Mouse (Mus musculus) neural tube, embryonic 11.5 days (tissue): ENCODE data around the gene 1110008L16Rik. TPM values are rescaled to one million over a fixed set of nuclear protein-coding genes. Genes with fewer than 3 reads are reported as not detected.

ENCODE experiments used
- ATAC-seq: fragments of 200-750 bp; cut with Nextera tagmentation; 2 replicates; pipeline ENCODE4 v1.8.0; 2017; ENCODE audit warnings: moderate number of reproducible peaks, mild to moderate bottlenecking, moderate TSS enrichment, moderate library complexity; ENCODE audit not compliant: insufficient read depth, low FRiP score, low TSS enrichment
- DNase-seq: peaks from one replicate; pipeline ENCODE4 v3.0.0-alpha.2; 2015; ENCODE audit warnings: low spot score
- H3K27ac ChIP-seq: fragments of 300-500 bp; sonication (generic); 2 replicates; pipeline ENCODE4 v1.5.1; 2014; ENCODE audit warnings: low read depth, mild to moderate bottlenecking, low read length
- H3K27me3 ChIP-seq: fragments of 300-500 bp; sonication (generic); 2 replicates; pipeline ENCODE4 v1.6.1; 2014; ENCODE audit warnings: mild to moderate bottlenecking, low read length, mixed read lengths; ENCODE audit not compliant: control insufficient read depth, insufficient read depth
- H3K36me3 ChIP-seq: fragments of 300-500 bp; sonication (generic); 2 replicates; pipeline ENCODE4 v1.6.1; 2014; ENCODE audit warnings: mild to moderate bottlenecking, low read length, moderate library complexity, mixed read lengths; ENCODE audit not compliant: control insufficient read depth, insufficient read depth
- H3K4me1 ChIP-seq: fragments of 300-500 bp; sonication (generic); 2 replicates; pipeline ENCODE4 v1.6.1; 2014; ENCODE audit warnings: low read length, mixed read lengths; ENCODE audit not compliant: control insufficient read depth, insufficient read depth
- H3K4me2 ChIP-seq: fragments of 300-500 bp; sonication (generic); 2 replicates; pipeline ENCODE4 v1.6.1; 2014; ENCODE audit warnings: low read depth, mild to moderate bottlenecking, moderate library complexity
- H3K4me3 ChIP-seq: fragments of 300-500 bp; sonication (generic); 2 replicates; pipeline ENCODE4 v1.5.1; 2014; ENCODE audit warnings: low read depth, low read length
- H3K9ac ChIP-seq: fragments of 300-500 bp; sonication (generic); 2 replicates; pipeline ENCODE4 v1.6.1; 2014; ENCODE audit warnings: mild to moderate bottlenecking, low read length
- H3K9me3 ChIP-seq: fragments of 300-500 bp; sonication (generic); 2 replicates; pipeline ENCODE4 v1.6.1; 2016; ENCODE audit warnings: low read length; ENCODE audit not compliant: control insufficient read depth
- WGBS: fragments of 180-500 bp; shearing (Covaris S2); extraction: QIAGEN DNeasy Blood & Tissue Kit; methylation state at CpG from one replicate; pipeline ENCODE4 v1.1.7; 2014; 5-methylcytosine and 5-hydroxymethylcytosine counted together
- polyA plus RNA-seq: library from polyadenylated mRNA; unstranded; fragments of >200 nt; fragmentation: Nextera tagmentation; extraction: Ambion mirVana; gene quantifications from 2 replicates; pipeline ENCODE4 v1.2.1, GENCODE M21; 2014

1110008L16Rik gene
- polyA plus RNA-seq, 1 experiment from 2014 or later = 17.3 TPM

GRCm38 (mm10) chr12:55384023-55384749 lies 84.8 kb downstream of the 1110008L16Rik start, which contains the start of gene Psma6:
Psma6 (plus strand) TSS chr12:55384222.
- H3K9me3 ChIP-seq = no peaks in the 10 kb centered on the region
- WGBS = 70% methylated on average over 10 of the region's 10 CpGs
- ATAC-seq = no peak

GRCm38 (mm10) chr12:55384826-55385225 lies 85.4 kb downstream of the 1110008L16Rik start:
- WGBS = 93% methylated on average over 3 of the region's 3 CpGs
- H3K27me3 ChIP-seq = no peaks in the 10 kb centered on the region
- H3K27ac ChIP-seq = no peak overlapping the region
- no peaks in the 10 kb centered on the region for H3K4me1 ChIP-seq
- no peak for DNase-seq
- ATAC-seq = no peak
- no peak overlapping the region for H3K4me2 ChIP-seq
- H3K9me3 ChIP-seq = no peaks in the 10 kb centered on the region
- no peak overlapping the region for H3K9ac ChIP-seq
- H3K36me3 ChIP-seq = no peaks in the 10 kb centered on the region
- no peak overlapping the region for H3K4me3 ChIP-seq

More at GRCm38 (mm10) chr12:55384023-55384749, 84.8 kb downstream of the 1110008L16Rik start, which contains the start of gene Psma6:
- Histone ChIP-seq H3K4me1 (no peaks in the 10 kb centered on the region), H3K4me3 (no peak within 1 kb of the TSS), H3K27me3 (no peaks in the 10 kb centered on the region), H3K9ac (no peak within 1 kb of the TSS), H3K4me2 (no peak within 1 kb of the TSS), H3K27ac (no peak within 1 kb of the TSS), H3K36me3 (no peaks in the 10 kb centered on the region)
- no peak for DNase-seq

- no peak overlapping the region for H3K4me2 ChIP-seq
- WGBS = 42% methylated on average over 6 of the region's 6 CpGs
- no peaks in the 10 kb centered on the region for H3K36me3 ChIP-seq
- H3K27ac ChIP-seq = no peak overlapping the region
- ATAC-seq (no peak), DNase-seq (no peak)
- H3K9ac ChIP-seq = no peak overlapping the region
- no peak overlapping the region for H3K4me3 ChIP-seq
- no peaks in the 10 kb centered on the region for H3K27me3 ChIP-seq
- no peaks in the 10 kb centered on the region for H3K4me1 ChIP-seq
- H3K9me3 ChIP-seq = no peaks in the 10 kb centered on the region
Measured at GRCm38 (mm10) chr12:55385931-55386330, 86.6 kb downstream of the 1110008L16Rik start.

- no peak for ATAC-seq
- no peak overlapping the region for H3K27ac ChIP-seq
Measured at GRCm38 (mm10) chr12:55386456-55386855, 87.1 kb downstream of the 1110008L16Rik start.

GRCm38 (mm10) chr12:55387083-55387787 lies 87.9 kb downstream of the 1110008L16Rik start:
- no peak for DNase-seq
- no peak overlapping the region for H3K4me2 ChIP-seq
- no peak overlapping the region for H3K27ac ChIP-seq
- no peaks in the 10 kb centered on the region for H3K9me3 ChIP-seq
- no peak for ATAC-seq
- WGBS = 90% methylated on average over 7 of the region's 7 CpGs
- no peak overlapping the region for H3K4me3 ChIP-seq
- H3K4me1 ChIP-seq = no peaks in the 10 kb centered on the region
- no peak overlapping the region for H3K9ac ChIP-seq
- no peaks in the 10 kb centered on the region for H3K36me3 ChIP-seq
- no peaks in the 10 kb centered on the region for H3K27me3 ChIP-seq

More at GRCm38 (mm10) chr12:55386456-55386855, 87.1 kb downstream of the 1110008L16Rik start:
- Histone ChIP-seq H3K9me3 (no peaks in the 10 kb centered on the region), H3K9ac (no peak overlapping the region), H3K4me1 (no peaks in the 10 kb centered on the region), H3K4me3 (no peak overlapping the region), H3K36me3 (no peaks in the 10 kb centered on the region), H3K27me3 (no peaks in the 10 kb centered on the region), H3K4me2 (no peak overlapping the region)
- no peak for DNase-seq
- 77% methylated on average over 9 of the region's 9 CpGs for whole genome bisulfite sequencing

- WGBS = 59% methylated on average over 11 of the region's 11 CpGs
- ATAC-seq (no peak), DNase-seq (no peak)
- Histone ChIP-seq H3K4me2 (no peak overlapping the region), H3K4me1 (no peaks in the 10 kb centered on the region), H3K9ac (no peak overlapping the region), H3K27me3 (no peaks in the 10 kb centered on the region), H3K4me3 (no peak overlapping the region), H3K9me3 (no peaks in the 10 kb centered on the region), H3K36me3 (no peaks in the 10 kb centered on the region), H3K27ac (no peak overlapping the region)
Measured at GRCm38 (mm10) chr12:55387788-55388465, 88.5 kb downstream of the 1110008L16Rik start.

GRCm38 (mm10) chr12:55388478-55388877 lies 89.1 kb downstream of the 1110008L16Rik start:
- H3K27ac ChIP-seq = no peak overlapping the region
- H3K27me3 ChIP-seq = no peaks in the 10 kb centered on the region
- no peak overlapping the region for H3K9ac ChIP-seq
- DNase-seq (no peak), ATAC-seq (no peak)
- H3K9me3 ChIP-seq = no peaks in the 10 kb centered on the region
- no peaks in the 10 kb centered on the region for H3K4me1 ChIP-seq
- H3K4me3 ChIP-seq = no peak overlapping the region
- WGBS = 68% methylated on average over 6 of the region's 6 CpGs
- H3K4me2 ChIP-seq = no peak overlapping the region
- H3K36me3 ChIP-seq = no peaks in the 10 kb centered on the region

- Histone ChIP-seq H3K4me1 (no peaks in the 10 kb centered on the region), H3K4me2 (no peak overlapping the region), H3K9me3 (no peaks in the 10 kb centered on the region), H3K27ac (no peak overlapping the region), H3K27me3 (no peaks in the 10 kb centered on the region), H3K9ac (no peak overlapping the region), H3K36me3 (no peaks in the 10 kb centered on the region), H3K4me3 (no peak overlapping the region)
- WGBS = 80% methylated on average over 17 of the region's 17 CpGs
- ATAC-seq (no peak), DNase-seq (no peak)
Measured at GRCm38 (mm10) chr12:55389132-55390081, 90.0 kb downstream of the 1110008L16Rik start.
